Mouse (Mus musculus) embryonic fibroblast, embryonic 13.5 days (primary cell): Measurements from ENCODE around the gene Ddit4. TPM values are rescaled to one million over a fixed set of nuclear protein-coding genes. Genes with fewer than 3 reads are reported as not detected.

Experiments used
- H3K27ac ChIP-seq: 2 replicates; pipeline ENCODE4 v1.5.1; 2012; ENCODE audit warnings: low read length, control low read depth, inconsistent platforms; ENCODE audit not compliant: insufficient read depth
- H3K4me1 ChIP-seq: 2 replicates; pipeline ENCODE4 v1.6.1; 2011; ENCODE audit warnings: low read length; ENCODE audit not compliant: control insufficient read depth, insufficient read depth
- H3K4me3 ChIP-seq: 2 replicates; pipeline ENCODE4 v1.5.1; 2011; ENCODE audit warnings: mild to moderate bottlenecking, control low read depth, low read length; ENCODE audit not compliant: insufficient read depth
- CTCF ChIP-seq: IDR thresholded peaks from 2 replicates; pipeline ENCODE4 v1.5.1; 2011; ENCODE audit warnings: mild to moderate bottlenecking, control low read depth, low read length, moderate library complexity, borderline replicate concordance; ENCODE audit not compliant: insufficient read depth
- POLR2A ChIP-seq: IDR thresholded peaks from 2 replicates; pipeline ENCODE4 v1.6.1; 2011; ENCODE audit warnings: low read depth, mild to moderate bottlenecking, control low read depth, low read length, moderate library complexity
- polyA plus RNA-seq: library from polyadenylated mRNA; stranded (reverse); fragments of >200 nt; gene quantifications from 2 replicates; pipeline ENCODE4 v1.2.4, GENCODE M21; 2011; ENCODE audit warnings: low read depth; ENCODE audit not compliant: missing spikeins, insufficient read length

Gene Ddit4
- polyA plus RNA-seq, 1 experiment, result 150 TPM

DNA sequence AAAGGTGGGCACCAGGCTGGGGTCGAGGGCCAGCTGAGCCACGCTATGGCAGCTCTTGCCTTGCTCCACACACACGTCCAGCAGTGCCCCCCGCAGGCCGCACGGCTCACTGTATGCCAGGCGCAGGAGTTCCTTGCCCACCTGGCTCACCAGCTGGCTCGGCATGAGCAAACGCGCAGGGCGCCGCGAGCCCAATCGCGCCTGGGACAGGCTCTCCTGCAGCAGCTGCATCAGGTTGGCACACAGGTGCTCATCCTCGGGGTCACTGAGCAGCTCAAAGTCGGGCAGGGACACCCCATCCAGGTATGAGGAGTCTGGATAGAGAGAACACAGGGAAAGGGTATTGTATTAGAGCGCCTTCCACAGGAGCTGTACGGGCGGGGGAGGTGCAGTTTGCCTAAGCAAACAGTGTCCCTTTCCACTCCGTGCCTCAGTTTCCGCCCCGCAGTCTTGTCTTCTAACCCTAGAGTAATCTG lies 880 bp downstream of the Ddit4 start:
- peaks cover 6% of the 10 kb centered on the region; the same call in 1 of the 2 replicates for H3K4me1 ChIP-seq
- peak overlapping the region; percentile 60 for H3K4me3 ChIP-seq
- TF ChIP-seq POLR2A, result peak; percentile 29
- peak; percentile 72; the same call in 1 of the 2 replicates for TF ChIP-seq CTCF
- H3K27ac ChIP-seq, result peak overlapping the region; percentile 84

- peaks cover 6% of the 10 kb centered on the region; the same call in 1 of the 2 replicates for H3K4me1 ChIP-seq
- peak overlapping the region; percentile 60 for H3K4me3 ChIP-seq
- TF ChIP-seq CTCF (no peak), POLR2A (peak; percentile 18)
- H3K27ac ChIP-seq, result peak overlapping the region; percentile 99
These were observed 1.6 kb downstream of the Ddit4 start for GRCm38 (mm10) chr10:59949783-59950605.

GRCm38 (mm10) chr10:59949255-59949648 lies 2.4 kb downstream of the Ddit4 start:
- TF ChIP-seq CTCF, result no peak
- peak; percentile 53; the same call in 1 of the 2 replicates for TF ChIP-seq POLR2A
- Histone ChIP-seq H3K4me1 (peaks cover 6% of the 10 kb centered on the region; the same call in 1 of the 2 replicates), H3K4me3 (peak overlapping the region; percentile 60), H3K27ac (peak overlapping the region; percentile 99)

DNA sequence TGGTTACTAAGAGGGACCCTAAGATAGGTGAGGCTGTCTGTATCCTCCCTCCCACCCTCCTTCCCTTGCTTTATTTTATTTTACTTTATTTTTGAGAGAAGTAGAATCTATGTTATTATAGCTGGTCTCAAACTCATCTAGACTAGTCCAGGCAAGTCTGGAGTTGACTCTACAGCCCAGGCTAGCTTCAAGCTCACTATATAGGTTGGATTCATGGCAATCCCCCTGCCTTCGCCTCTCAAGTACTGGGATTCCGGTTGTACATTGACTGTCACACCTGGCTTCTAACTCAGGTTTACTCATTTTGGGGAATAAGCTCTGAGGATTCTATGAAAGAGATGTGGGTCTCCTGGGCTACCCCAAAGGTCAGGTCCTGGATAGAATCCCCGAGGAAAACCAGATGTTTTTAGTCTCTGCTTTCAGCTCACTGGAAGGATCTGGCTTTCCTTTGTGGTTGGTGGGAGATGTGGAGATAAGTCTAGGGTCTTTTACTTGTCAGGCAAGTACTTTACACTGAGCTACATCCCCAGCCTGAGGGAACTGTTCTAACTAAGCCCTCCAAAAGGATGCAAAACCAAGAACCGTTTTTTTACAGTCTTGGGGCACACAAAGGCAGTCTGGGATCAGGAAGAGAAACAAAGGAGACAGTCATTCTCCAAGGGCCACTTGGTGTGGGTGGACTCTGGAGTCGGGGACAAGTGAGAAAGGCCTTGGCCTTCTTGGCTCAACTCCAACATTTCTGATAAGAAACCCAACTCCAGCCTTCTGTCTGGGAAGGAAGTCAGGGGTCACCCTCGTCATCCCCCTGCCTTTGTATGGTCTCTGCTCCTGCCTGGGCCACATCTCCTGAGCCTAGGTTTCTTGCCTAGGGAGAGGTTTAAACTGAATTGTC lies 3.0 kb downstream of the Ddit4 start:
- TF ChIP-seq POLR2A (peak; percentile 82), CTCF (no peak)
- H3K4me3 ChIP-seq, result peak overlapping the region; percentile 60; the same call in 1 of the 2 replicates
- H3K4me1 ChIP-seq, result peaks cover 6% of the 10 kb centered on the region; the same call in 1 of the 2 replicates
- H3K27ac ChIP-seq, result peak overlapping the region; percentile 99

GRCm38 (mm10) chr10:59947296-59948073 lies 4.1 kb downstream of the Ddit4 start:
- no peak overlapping the region for H3K4me3 ChIP-seq
- TF ChIP-seq POLR2A, result no peak
- TF ChIP-seq CTCF, result no peak
- peaks cover 13% of the 10 kb centered on the region; the same call in 1 of the 2 replicates for H3K4me1 ChIP-seq
- H3K27ac ChIP-seq, result peak overlapping the region; percentile 99

GRCm38 (mm10) chr10:59946362-59946761 lies 5.3 kb downstream of the Ddit4 start:
- Histone ChIP-seq H3K27ac (no peak overlapping the region), H3K4me3 (no peak overlapping the region), H3K4me1 (peaks cover 14% of the 10 kb centered on the region; the same call in 1 of the 2 replicates)
- TF ChIP-seq POLR2A (no peak), CTCF (no peak)

DNA sequence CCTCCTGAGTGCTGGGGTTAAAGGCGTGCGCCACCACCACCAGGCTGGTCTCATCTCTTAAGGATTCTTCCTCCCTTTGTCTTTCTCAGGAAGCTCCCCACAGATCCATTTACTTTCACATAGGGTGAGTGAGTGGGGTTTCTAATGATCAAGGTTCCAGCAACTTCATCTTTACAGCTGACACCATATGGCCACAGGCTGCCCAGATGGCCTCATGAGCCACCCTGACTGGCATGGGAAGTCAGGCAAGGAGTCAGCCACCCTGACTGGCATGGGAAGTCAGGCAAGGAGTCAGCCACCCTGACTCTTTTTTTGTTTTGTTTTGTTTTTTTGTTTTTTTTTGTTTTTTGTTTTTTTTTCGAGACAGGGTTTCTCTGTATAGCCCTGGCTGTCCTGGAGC lies 6.2 kb downstream of the Ddit4 start:
- Histone ChIP-seq H3K4me1 (peaks cover 14% of the 10 kb centered on the region; the same call in 1 of the 2 replicates), H3K4me3 (no peak overlapping the region), H3K27ac (no peak overlapping the region)
- TF ChIP-seq CTCF (no peak), POLR2A (no peak)

GRCm38 (mm10) chr10:59943421-59943989 lies 8.1 kb downstream of the Ddit4 start:
- H3K4me3 ChIP-seq, result no peak overlapping the region
- TF ChIP-seq POLR2A, result 0 out of 2 replicates have a peak, but pooled peaks have one; percentile 0
- no peak for TF ChIP-seq CTCF
- peaks cover 13% of the 10 kb centered on the region; the same call in 1 of the 2 replicates for H3K4me1 ChIP-seq
- peak overlapping the region; percentile 32 for H3K27ac ChIP-seq

GRCm38 (mm10) chr10:59942847-59943420 lies 8.7 kb downstream of the Ddit4 start:
- no peak overlapping the region for H3K4me3 ChIP-seq
- H3K4me1 ChIP-seq, result peaks cover 9% of the 10 kb centered on the region; the same call in 1 of the 2 replicates
- TF ChIP-seq CTCF, result no peak
- 0 out of 2 replicates have a peak, but pooled peaks have one; percentile 6 for TF ChIP-seq POLR2A
- peak overlapping the region; percentile 32 for H3K27ac ChIP-seq
